Mouse (Mus musculus) intestine, postnatal 0 days (tissue): ENCODE data around the gene Ulk4. TPM values are rescaled to one million over a fixed set of nuclear protein-coding genes. Genes with fewer than 3 reads are reported as not detected.
A peak's percentile ranks its signal among the peaks of the same experiment; 100 is the strongest.

Experiments
- ATAC-seq: fragments of 200-750 bp; cut with Nextera tagmentation; 2 replicates; pipeline ENCODE4 v1.8.0; 2017; ENCODE audit warnings: mild to moderate bottlenecking, moderate TSS enrichment, moderate library complexity
- H3K27ac ChIP-seq: fragments of 300-500 bp; sonication (generic); 2 replicates; pipeline ENCODE4 v1.5.1; 2014; ENCODE audit warnings: mild to moderate bottlenecking, low read depth, low read length, moderate library complexity
- H3K27me3 ChIP-seq: fragments of 300-500 bp; sonication (generic); replicated peaks from 2 replicates; pipeline ENCODE4 v1.6.1; 2014; ENCODE audit warnings: low read length, mixed read lengths; ENCODE audit not compliant: control insufficient read depth, insufficient read depth
- H3K36me3 ChIP-seq: fragments of 300-500 bp; sonication (generic); 2 replicates; pipeline ENCODE4 v1.6.1; 2014; ENCODE audit warnings: mild to moderate bottlenecking, moderate library complexity; ENCODE audit not compliant: control insufficient read depth, insufficient read depth
- H3K4me1 ChIP-seq: fragments of 300-500 bp; sonication (generic); replicated peaks from 2 replicates; pipeline ENCODE4 v1.6.1; 2014; ENCODE audit warnings: antibody characterized with exemption, low read length, mixed read lengths; ENCODE audit not compliant: control insufficient read depth, insufficient read depth
- H3K4me2 ChIP-seq: fragments of 300-500 bp; sonication (generic); replicated peaks from 2 replicates; pipeline ENCODE4 v1.6.1; 2014; ENCODE audit warnings: low read depth, mild to moderate bottlenecking, moderate library complexity
- H3K4me3 ChIP-seq: fragments of 300-500 bp; sonication (generic); 2 replicates; pipeline ENCODE4 v1.5.1; 2014; ENCODE audit warnings: low read depth, low read length
- H3K9ac ChIP-seq: fragments of 300-500 bp; sonication (generic); 2 replicates; pipeline ENCODE4 v1.6.1; 2014; ENCODE audit warnings: mild to moderate bottlenecking, low read depth, low read length
- H3K9me3 ChIP-seq: fragments of 300-500 bp; sonication (generic); 2 replicates; pipeline ENCODE4 v1.6.1; 2016; ENCODE audit warnings: mixed run types; ENCODE audit not compliant: control insufficient read depth
- CTCF ChIP-seq: sonication (generic); IDR thresholded peaks from 2 replicates; pipeline ENCODE4 v1.5.1; 2016; ENCODE audit warnings: low read depth, mild to moderate bottlenecking, control low read depth, antibody characterized with exemption, moderate library complexity
- WGBS: fragments of 180-500 bp; shearing (Covaris S2); extraction: QIAGEN DNeasy Blood & Tissue Kit; methylation state at CpG from one replicate; pipeline ENCODE4 v1.1.7; 2014; 5-methylcytosine and 5-hydroxymethylcytosine counted together
- polyA plus RNA-seq: library from polyadenylated mRNA; unstranded; fragments of >200 nt; fragmentation: Nextera tagmentation; extraction: Ambion mirVana; gene quantifications from 2 replicates; pipeline ENCODE4 v1.2.1, GENCODE M21; 2015

Ulk4 gene
- polyA plus RNA-seq, 1 experiment from 2014 or later, result 111 TPM

DNA sequence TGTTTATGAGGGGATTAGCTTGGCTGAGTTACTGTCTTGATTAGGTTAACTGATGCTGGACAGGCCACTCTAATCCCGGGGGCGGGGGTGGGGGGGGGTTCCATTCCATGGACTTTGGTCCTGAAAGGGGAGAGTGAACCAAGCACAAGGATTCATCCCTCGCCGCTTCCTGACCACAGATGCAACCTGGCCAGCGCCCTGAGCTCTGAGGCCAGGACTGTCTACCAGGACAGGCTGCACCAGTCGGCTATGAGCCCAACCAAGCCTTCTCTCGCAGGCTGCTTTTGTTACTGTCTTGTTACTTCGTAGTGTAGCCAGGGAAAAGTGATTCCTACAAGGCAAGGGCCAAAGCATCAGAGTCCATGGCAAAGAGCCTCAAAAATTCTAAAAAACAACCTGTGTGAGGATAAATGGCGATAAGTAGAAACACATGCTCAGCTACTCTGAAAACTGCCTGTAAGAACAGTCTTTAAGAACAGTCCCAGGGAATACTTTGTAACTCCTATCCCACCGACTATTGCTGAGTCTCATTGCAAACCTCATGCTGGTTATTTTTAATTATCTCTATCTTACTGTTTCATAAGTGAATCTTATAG is 211.5 kb downstream of the Ulk4 start:
- Histone ChIP-seq H3K27ac (no peak overlapping the region), H3K4me2 (no peak overlapping the region), H3K27me3 (no peaks in the 10 kb centered on the region), H3K9ac (no peak overlapping the region), H3K4me3 (no peak overlapping the region), H3K4me1 (no peaks in the 10 kb centered on the region), H3K36me3 (no peaks in the 10 kb centered on the region), H3K9me3 (no peaks in the 10 kb centered on the region)
- ATAC-seq, result no peak
- no peak for TF ChIP-seq CTCF
- WGBS, result 70% methylated on average over 10 of the region's 10 CpGs

GRCm38 (mm10) chr9:121064606-121065355 is 212.2 kb downstream of the Ulk4 start:
- no peak for ATAC-seq
- Histone ChIP-seq H3K4me2 (no peak overlapping the region), H3K36me3 (no peaks in the 10 kb centered on the region), H3K9me3 (no peaks in the 10 kb centered on the region), H3K9ac (no peak overlapping the region), H3K27ac (no peak overlapping the region), H3K4me1 (no peaks in the 10 kb centered on the region), H3K27me3 (no peaks in the 10 kb centered on the region), H3K4me3 (no peak overlapping the region)
- TF ChIP-seq CTCF, result no peak
- 74% methylated on average over 14 of the region's 14 CpGs for WGBS

- no peak for TF ChIP-seq CTCF
- 62% methylated on average over 3 of the region's 3 CpGs for WGBS
- Histone ChIP-seq H3K9ac (no peak overlapping the region), H3K9me3 (no peaks in the 10 kb centered on the region), H3K36me3 (no peaks in the 10 kb centered on the region), H3K4me2 (no peak overlapping the region), H3K4me3 (no peak overlapping the region), H3K27ac (no peak overlapping the region), H3K4me1 (no peaks in the 10 kb centered on the region), H3K27me3 (no peaks in the 10 kb centered on the region)
- no peak for ATAC-seq
Measured at GRCm38 (mm10) chr9:121062671-121063070, 214.3 kb downstream of the Ulk4 start.

- no peak for TF ChIP-seq CTCF
- no peak overlapping the region for H3K9ac ChIP-seq
- no peak overlapping the region for H3K4me3 ChIP-seq
- ATAC-seq, result no peak
- H3K27ac ChIP-seq, result no peak overlapping the region
- H3K4me2 ChIP-seq, result no peak overlapping the region
- H3K4me1 ChIP-seq, result no peaks in the 10 kb centered on the region
- H3K9me3 ChIP-seq, result no peaks in the 10 kb centered on the region
- no peaks in the 10 kb centered on the region for H3K27me3 ChIP-seq
- 46% methylated on average over 12 of the region's 12 CpGs for WGBS
- no peaks in the 10 kb centered on the region for H3K36me3 ChIP-seq
Measured at GRCm38 (mm10) chr9:121061820-121062623, 215.0 kb downstream of the Ulk4 start.

GRCm38 (mm10) chr9:121060331-121060730 is 216.7 kb downstream of the Ulk4 start:
- no peaks in the 10 kb centered on the region for H3K27me3 ChIP-seq
- H3K4me2 ChIP-seq, result no peak overlapping the region
- H3K36me3 ChIP-seq, result no peaks in the 10 kb centered on the region
- no peaks in the 10 kb centered on the region for H3K9me3 ChIP-seq
- ATAC-seq, result no peak
- no peak overlapping the region for H3K27ac ChIP-seq
- no peak overlapping the region for H3K9ac ChIP-seq
- no peaks in the 10 kb centered on the region for H3K4me1 ChIP-seq
- no peak overlapping the region for H3K4me3 ChIP-seq
- WGBS, result 89% methylated on average over 8 of the region's 8 CpGs
- no peak for TF ChIP-seq CTCF

GRCm38 (mm10) chr9:121059286-121059685 is 217.7 kb downstream of the Ulk4 start:
- no peaks in the 10 kb centered on the region for H3K4me1 ChIP-seq
- H3K9me3 ChIP-seq, result no peaks in the 10 kb centered on the region
- over 99% methylated on average over 3 of the region's 3 CpGs for WGBS
- no peak for ATAC-seq
- H3K4me2 ChIP-seq, result no peak overlapping the region
- H3K36me3 ChIP-seq, result no peaks in the 10 kb centered on the region
- H3K27me3 ChIP-seq, result no peaks in the 10 kb centered on the region
- peak; percentile 76 for TF ChIP-seq CTCF
- no peak overlapping the region for H3K4me3 ChIP-seq
- no peak overlapping the region for H3K9ac ChIP-seq
- H3K27ac ChIP-seq, result no peak overlapping the region
